Mouse (Mus musculus): ENCODE measurements at regions not wholly inside any gene's neighbourhood (a gene's known extent, or its start where the extent isn't known, plus 50 kb on each side); places are given as distances from the start of the nearest gene placed in this dataset.

- no peaks in the 10 kb centered on the region for H3K36me3 ChIP-seq (ENCODE audit: control insufficient read depth, insufficient read depth, low read length)
- no peak for DNase-seq (ENCODE audit: low spot score)
- H3K9ac ChIP-seq (ENCODE audit: low read length), result no peak overlapping the region
- no peaks in the 10 kb centered on the region for H3K27me3 ChIP-seq (ENCODE audit: control insufficient read depth, insufficient read depth, low read length)
- no peak overlapping the region for H3K4me2 ChIP-seq (ENCODE audit: low read depth, low read length, severe bottlenecking)
- no peak overlapping the region for H3K27ac ChIP-seq (ENCODE audit: low read depth, low read length)
- H3K4me1 ChIP-seq (replicated peaks; ENCODE audit: control insufficient read depth, insufficient read depth, low read length), result no peaks in the 10 kb centered on the region
- no peak overlapping the region for H3K4me3 ChIP-seq (ENCODE audit: low read depth, low read length)
- peak; percentile 33; the same call in 1 of the 2 replicates for ATAC-seq (replicated peaks; ENCODE audit: low FRiP score)
- H3K9me3 ChIP-seq (ENCODE audit: control insufficient read depth, low read length), result no peaks in the 10 kb centered on the region
Measured at GRCm38 (mm10) chr15:14000952-14001351, 827.5 kb upstream of the Cdh6 start.

GRCm38 (mm10) chr15:13989768-13990167 lies 816.3 kb upstream of the Cdh6 start:
- ATAC-seq (replicated peaks; ENCODE audit: low FRiP score) (peak; percentile 82), DNase-seq (ENCODE audit: low spot score) (no peak)
- Histone ChIP-seq H3K36me3 (ENCODE audit: control insufficient read depth, insufficient read depth, low read length) (no peaks in the 10 kb centered on the region), H3K4me3 (ENCODE audit: low read depth, low read length) (no peak overlapping the region), H3K4me2 (ENCODE audit: low read depth, low read length, severe bottlenecking) (no peak overlapping the region), H3K9ac (ENCODE audit: low read length) (no peak overlapping the region), H3K27ac (ENCODE audit: low read depth, low read length) (no peak overlapping the region), H3K4me1 (replicated peaks; ENCODE audit: control insufficient read depth, insufficient read depth, low read length) (no peaks in the 10 kb centered on the region), H3K9me3 (ENCODE audit: control insufficient read depth, low read length) (no peaks in the 10 kb centered on the region), H3K27me3 (ENCODE audit: control insufficient read depth, insufficient read depth, low read length) (no peaks in the 10 kb centered on the region)
- 51% methylated on average over 3 of the region's 3 CpGs for WGBS

GRCm38 (mm10) chr15:13988919-13989510 lies 815.5 kb upstream of the Cdh6 start:
- no peaks in the 10 kb centered on the region for H3K27me3 ChIP-seq (ENCODE audit: control insufficient read depth, insufficient read depth, low read length)
- DNase-seq (ENCODE audit: low spot score) (no peak), ATAC-seq (replicated peaks; ENCODE audit: low FRiP score) (no peak)
- no peak overlapping the region for H3K27ac ChIP-seq (ENCODE audit: low read depth, low read length)
- H3K4me2 ChIP-seq (ENCODE audit: low read depth, low read length, severe bottlenecking), result no peak overlapping the region
- no peak overlapping the region for H3K4me3 ChIP-seq (ENCODE audit: low read depth, low read length)
- H3K9me3 ChIP-seq (ENCODE audit: control insufficient read depth, low read length), result no peaks in the 10 kb centered on the region
- H3K36me3 ChIP-seq (ENCODE audit: control insufficient read depth, insufficient read depth, low read length), result no peaks in the 10 kb centered on the region
- H3K4me1 ChIP-seq (replicated peaks; ENCODE audit: control insufficient read depth, insufficient read depth, low read length), result no peaks in the 10 kb centered on the region
- WGBS, result 74% methylated on average over 8 of the region's 8 CpGs
- no peak overlapping the region for H3K9ac ChIP-seq (ENCODE audit: low read length)

GRCm38 (mm10) chr15:13969811-13970210 lies 796.3 kb upstream of the Cdh6 start:
- Histone ChIP-seq H3K36me3 (ENCODE audit: control insufficient read depth, insufficient read depth, low read length) (no peaks in the 10 kb centered on the region), H3K9ac (ENCODE audit: low read length) (no peak overlapping the region), H3K4me3 (ENCODE audit: low read depth, low read length) (no peak overlapping the region), H3K27me3 (ENCODE audit: control insufficient read depth, insufficient read depth, low read length) (no peaks in the 10 kb centered on the region), H3K4me1 (replicated peaks; ENCODE audit: control insufficient read depth, insufficient read depth, low read length) (no peaks in the 10 kb centered on the region; the same call in 1 of the 2 replicates), H3K4me2 (ENCODE audit: low read depth, low read length, severe bottlenecking) (no peak overlapping the region), H3K27ac (ENCODE audit: low read depth, low read length) (no peak overlapping the region), H3K9me3 (ENCODE audit: control insufficient read depth, low read length) (no peaks in the 10 kb centered on the region)
- DNase-seq (ENCODE audit: low spot score), result no peak
- 12% methylated on average over 7 of the region's 7 CpGs for WGBS
- peak; percentile 91 for ATAC-seq (replicated peaks; ENCODE audit: low FRiP score)
